Mouse (Mus musculus): Measurements from ENCODE around the gene Pms1.

DNA sequence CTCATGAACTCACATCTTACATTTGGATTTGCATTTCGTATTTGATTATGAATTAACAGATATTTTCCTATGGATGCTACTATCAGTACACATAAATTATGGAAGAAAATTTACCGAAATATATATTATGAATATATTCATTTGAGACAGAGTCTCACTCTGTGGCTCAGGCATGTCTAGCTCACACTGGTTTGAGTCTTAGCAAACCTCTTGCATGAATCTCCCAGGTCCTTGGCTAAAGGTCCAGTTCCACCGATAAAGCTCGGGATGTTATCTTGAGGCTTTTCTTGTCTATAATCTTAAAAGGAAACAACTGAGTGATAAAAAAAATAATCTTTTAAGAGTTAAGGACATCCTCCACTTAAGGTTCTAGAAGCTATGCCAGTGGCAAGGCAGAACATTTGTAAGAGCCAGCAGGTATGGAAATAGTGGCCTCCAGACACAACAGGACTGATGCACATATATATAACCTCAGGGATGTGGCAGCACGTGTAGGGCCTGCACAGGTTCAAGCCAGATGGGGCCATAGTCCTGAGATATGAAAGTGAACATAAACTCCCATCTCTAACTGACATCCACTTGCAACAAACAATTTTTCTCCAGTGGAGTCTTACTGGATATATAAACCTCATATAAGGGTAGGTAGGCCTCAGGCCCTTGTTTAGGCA is 28.1 kb upstream of the Pms1 start:
- TF ChIP-seq CHD2 (IDR thresholded peaks at IDR 0.05; ENCODE audit: low read depth, low read length), result no peak
- no peak for TF ChIP-seq ZC3H11A (IDR thresholded peaks at IDR 0.05; ENCODE audit: borderline replicate concordance, low read depth, low read length)
- no peak for TF ChIP-seq ZNF384 (IDR thresholded peaks at IDR 0.05; ENCODE audit: low read depth, low read length)
- no peak for TF ChIP-seq HCFC1 (IDR thresholded peaks at IDR 0.05; ENCODE audit: borderline replicate concordance, insufficient read depth, low read length)
- TF ChIP-seq MAFK (IDR thresholded peaks at IDR 0.05; ENCODE audit: insufficient read depth, low read depth, low read length), result no peak

Data from ES-E14 (cell line).